Mouse (Mus musculus) heart, adult 2 months (tissue): ENCODE measurements around the gene Cfap77. TPM values are rescaled to one million over a fixed set of nuclear protein-coding genes. Genes with fewer than 3 reads are reported as not detected.

ENCODE experiments used
- DNase-seq, 2 experiments: peaks; one replicate each; pipeline ENCODE4 v3.0.0; 2021
- H3K27ac ChIP-seq: fragments of 200-600 bp; 2 replicates; pipeline ENCODE4 v1.8.1; 2022
- H3K27me3 ChIP-seq: fragments of 200-500 bp; 2 replicates; pipeline ENCODE4 v1.6.1; 2012; ENCODE audit warnings: mild to moderate bottlenecking, low read length, inconsistent platforms, mixed read lengths; ENCODE audit not compliant: control insufficient read depth, insufficient read depth
- H3K36me3 ChIP-seq: fragments of 200-500 bp; 2 replicates; pipeline ENCODE4 v1.6.1; 2012; ENCODE audit warnings: low read length, inconsistent platforms; ENCODE audit not compliant: control insufficient read depth, insufficient read depth
- H3K4me1 ChIP-seq: fragments of 200-500 bp; 2 replicates; pipeline ENCODE4 v1.6.1; 2011; ENCODE audit warnings: low read length; ENCODE audit not compliant: control insufficient read depth, insufficient read depth
- H3K4me3 ChIP-seq: fragments of 200-600 bp; 2 replicates; pipeline ENCODE4 v1.8.1; 2022
- H3K79me2 ChIP-seq: fragments of 200-500 bp; replicated peaks from 2 replicates; pipeline ENCODE4 v1.6.1; 2012; ENCODE audit warnings: mild to moderate bottlenecking, inconsistent platforms, low read length, moderate library complexity, mixed read lengths; ENCODE audit not compliant: control insufficient read depth, insufficient read depth
- H3K9ac ChIP-seq: fragments of 200-500 bp; 2 replicates; pipeline ENCODE4 v1.6.1; 2012; ENCODE audit warnings: low read depth, mild to moderate bottlenecking, control low read depth, inconsistent platforms, low read length, mixed read lengths
- CTCF ChIP-seq: fragments of 200-600 bp; IDR thresholded peaks from 2 replicates; pipeline ENCODE4 v1.8.1; 2022; ENCODE audit warnings: antibody characterized with exemption, mild to moderate bottlenecking, moderate library complexity
- EP300 ChIP-seq: fragments of 200-500 bp; IDR thresholded peaks from 2 replicates; pipeline ENCODE4 v1.6.1; 2011; ENCODE audit warnings: low read depth, low read length, control low read depth; ENCODE audit not compliant: insufficient read depth
- POLR2A ChIP-seq: fragments of 200-500 bp; IDR thresholded peaks from 2 replicates; pipeline ENCODE4 v1.6.1; 2011; ENCODE audit warnings: mild to moderate bottlenecking, low read depth, low read length, control low read depth; ENCODE audit not compliant: insufficient read depth
- WGBS: fragments of 180-500 bp; shearing (Covaris S2); methylation state at CpG from one replicate; pipeline ENCODE4 v1.1.7; 2018; 5-methylcytosine and 5-hydroxymethylcytosine counted together
- intact Hi-C: fragments of 180-260 bp; cut with DNase I; formaldehyde crosslinking; loops from one replicate; pipeline ENCODE4 v1.15.1; 2025
- polyA plus RNA-seq: library from polyadenylated mRNA; depleted of rRNA; stranded (reverse); fragments of >200 nt; gene quantifications from 2 replicates; pipeline ENCODE4 v1.2.3, GENCODE M21; 2012
- total RNA-seq, 2 experiments: library from RNA; stranded (reverse); gene quantifications; 2 replicates each; pipeline ENCODE4 v1.2.3; 2021

Gene Cfap77
- total and polyA plus RNA-seq, 3 experiments, result 0.39 TPM; not detected in 2

- Histone ChIP-seq H3K4me1 (no peaks in the 10 kb centered on the region), H3K27ac (no peak overlapping the region), H3K27me3 (peaks cover 49% of the 10 kb centered on the region), H3K4me3 (no peak overlapping the region), H3K36me3 (no peaks in the 10 kb centered on the region), H3K9ac (no peak overlapping the region), H3K79me2 (no peaks in the 10 kb centered on the region)
- TF ChIP-seq EP300 (no peak), CTCF (no peak), POLR2A (no peak)
- no peak for DNase-seq
- WGBS, result 8% methylated on average over 2 of the region's 2 CpGs
- intact Hi-C loops, result loop anchor here (5.0 kb wide), 1 partner anchor 72 kb away; the partner anchor contains the start of genes Ddx31 and Gtf3c4
Observed at GRCm38 (mm10) chr2:28914121-28914520, 140.7 kb downstream of the Cfap77 start.

DNA sequence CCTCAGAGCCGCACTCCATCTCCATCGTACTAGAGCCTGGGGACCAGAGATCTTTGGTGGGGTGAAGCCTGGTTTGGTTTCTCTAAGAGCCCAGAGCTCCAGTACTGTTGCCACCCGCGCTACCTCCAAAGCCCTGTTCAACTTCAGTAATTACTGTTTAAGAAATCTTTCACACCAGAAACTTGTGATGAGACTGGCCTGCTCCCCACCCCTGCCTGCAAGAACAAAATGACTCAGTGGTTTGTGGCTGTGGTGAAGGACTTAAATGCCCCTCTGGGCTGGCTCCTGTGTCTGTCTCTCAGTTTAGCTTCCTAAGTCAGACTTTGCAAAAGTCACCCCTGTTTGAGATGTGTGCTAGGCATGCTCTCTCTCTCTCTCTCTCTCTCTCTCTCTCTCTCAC is 141.9 kb downstream of the Cfap77 start:
- TF ChIP-seq POLR2A, result no peak
- no peak for TF ChIP-seq EP300
- TF ChIP-seq CTCF, result no peak
- H3K4me3 ChIP-seq, result no peak overlapping the region
- WGBS, result 14% methylated on average over 4 of the region's 4 CpGs
- H3K27ac ChIP-seq, result no peak overlapping the region
- H3K4me1 ChIP-seq, result no peaks in the 10 kb centered on the region; the same call in 1 of the 2 replicates
- H3K9ac ChIP-seq, result no peak overlapping the region
- no peaks in the 10 kb centered on the region for H3K79me2 ChIP-seq
- intact Hi-C loops, result loop anchor here (5.0 kb wide), 1 partner anchor 71 kb away; the partner anchor contains the start of genes Ddx31 and Gtf3c4
- H3K36me3 ChIP-seq, result no peaks in the 10 kb centered on the region
- DNase-seq, result no peak
- H3K27me3 ChIP-seq, result peaks cover 50% of the 10 kb centered on the region

GRCm38 (mm10) chr2:28912039-28912700 is 142.7 kb downstream of the Cfap77 start:
- Histone ChIP-seq H3K36me3 (no peaks in the 10 kb centered on the region), H3K79me2 (no peaks in the 10 kb centered on the region), H3K27me3 (peaks cover 42% of the 10 kb centered on the region), H3K27ac (no peak overlapping the region), H3K9ac (no peak overlapping the region), H3K4me1 (no peaks in the 10 kb centered on the region; the same call in 1 of the 2 replicates), H3K4me3 (no peak overlapping the region)
- intact Hi-C loops, result loop anchor here (5.0 kb wide), 1 partner anchor 70 kb away; the partner anchor contains the start of genes Ddx31 and Gtf3c4
- no peak for DNase-seq
- TF ChIP-seq CTCF, result no peak
- TF ChIP-seq POLR2A, result no peak
- no peak for TF ChIP-seq EP300
- WGBS, result 6% methylated on average over 33 of the region's 33 CpGs

GRCm38 (mm10) chr2:28911331-28912038 is 143.4 kb downstream of the Cfap77 start:
- peaks cover 37% of the 10 kb centered on the region for H3K27me3 ChIP-seq
- no peak for DNase-seq
- WGBS, result 5% methylated on average over 44 of the region's 44 CpGs
- H3K36me3 ChIP-seq, result no peaks in the 10 kb centered on the region
- H3K4me1 ChIP-seq, result no peaks in the 10 kb centered on the region; the same call in 1 of the 2 replicates
- no peak overlapping the region for H3K27ac ChIP-seq
- intact Hi-C loops, result loop anchor here (5.0 kb wide), 1 partner anchor 69 kb away; the partner anchor contains the start of genes Ddx31 and Gtf3c4
- TF ChIP-seq EP300, result no peak
- no peak for TF ChIP-seq POLR2A
- TF ChIP-seq CTCF, result no peak
- H3K79me2 ChIP-seq, result no peaks in the 10 kb centered on the region
- no peak overlapping the region for H3K4me3 ChIP-seq
- H3K9ac ChIP-seq, result no peak overlapping the region

DNA sequence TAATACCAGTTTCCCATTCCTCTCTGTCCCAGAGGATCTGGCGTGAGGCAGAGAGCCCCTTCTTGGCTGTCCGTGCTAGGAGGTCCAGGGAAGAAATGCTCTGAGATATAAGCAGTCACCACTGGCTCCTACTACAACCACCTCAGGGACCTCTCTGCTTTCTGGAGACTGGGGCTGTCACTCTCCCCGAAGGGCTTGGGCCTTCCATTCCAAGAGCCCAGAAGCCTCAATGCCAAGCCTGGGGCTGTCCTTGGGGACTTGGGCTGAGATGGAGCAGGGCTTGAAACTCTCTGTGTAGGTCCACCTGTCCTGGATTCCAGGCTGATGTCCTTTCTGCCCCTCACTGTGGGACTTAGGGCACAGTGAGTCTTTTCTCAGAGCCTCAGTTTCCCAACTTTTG is 144.0 kb downstream of the Cfap77 start:
- intact Hi-C loops, result loop anchor here (5.0 kb wide), 1 partner anchor 69 kb away; the partner anchor contains the start of genes Ddx31 and Gtf3c4
- Histone ChIP-seq H3K4me1 (no peaks in the 10 kb centered on the region; the same call in 1 of the 2 replicates), H3K4me3 (no peak overlapping the region), H3K9ac (no peak overlapping the region), H3K27me3 (peaks cover 35% of the 10 kb centered on the region), H3K36me3 (no peaks in the 10 kb centered on the region), H3K79me2 (no peaks in the 10 kb centered on the region), H3K27ac (no peak overlapping the region)
- 28% methylated on average over 3 of the region's 3 CpGs for WGBS
- TF ChIP-seq EP300, result no peak
- no peak for TF ChIP-seq CTCF
- no peak for TF ChIP-seq POLR2A
- DNase-seq, result no peak
